Mouse (Mus musculus) heart, postnatal 14 days (tissue): Measurements from ENCODE around the gene Papss1. TPM values are rescaled to one million over a fixed set of nuclear protein-coding genes. Genes with fewer than 3 reads are reported as not detected.
"Not testable (repeated sequence)": the region's sequence is repeated elsewhere in the genome, so short reads cannot be mapped to it uniquely, and the experiment has no call there.

Experiments
- DNase-seq, 2 experiments: peaks; one replicate each; pipeline ENCODE4 v3.0.0; 2021 to 2022
- intact Hi-C: fragments of 180-260 bp; cut with DNase I; formaldehyde crosslinking; loops from one replicate; pipeline ENCODE4 v1.15.1; 2025
- long read RNA-seq, 2 experiments: library from polyadenylated mRNA; stranded (forward); transcript quantifications; one replicate each; pipeline ENCODE4 v2.0.0; 2021
- total RNA-seq, 2 experiments: library from RNA; stranded (reverse); gene quantifications; 2 replicates each; pipeline ENCODE4 v1.2.3; 2021

Gene Papss1
- total RNA-seq = 10 to 100 TPM; 15.4 to 17.5 TPM
- long read RNA-seq, experiment 1, transcript Papss1-201 (12 exons, 2,600 nt) = major isoform, 16 of 23 reads
- long read RNA-seq, experiment 1, partial matches to known transcripts = 3 of 23 reads
- long read RNA-seq, experiment 1, other reads (novel, unspliced or antisense) = 0 of 23 reads
- long read RNA-seq, experiment 2, transcript Papss1-201 (12 exons, 2,600 nt) = major isoform, 18 of 25 reads
- long read RNA-seq, experiment 2, partial matches to known transcripts = 4 of 25 reads
- long read RNA-seq, experiment 2, other reads (novel, unspliced or antisense) = 1 of 25 reads

DNA sequence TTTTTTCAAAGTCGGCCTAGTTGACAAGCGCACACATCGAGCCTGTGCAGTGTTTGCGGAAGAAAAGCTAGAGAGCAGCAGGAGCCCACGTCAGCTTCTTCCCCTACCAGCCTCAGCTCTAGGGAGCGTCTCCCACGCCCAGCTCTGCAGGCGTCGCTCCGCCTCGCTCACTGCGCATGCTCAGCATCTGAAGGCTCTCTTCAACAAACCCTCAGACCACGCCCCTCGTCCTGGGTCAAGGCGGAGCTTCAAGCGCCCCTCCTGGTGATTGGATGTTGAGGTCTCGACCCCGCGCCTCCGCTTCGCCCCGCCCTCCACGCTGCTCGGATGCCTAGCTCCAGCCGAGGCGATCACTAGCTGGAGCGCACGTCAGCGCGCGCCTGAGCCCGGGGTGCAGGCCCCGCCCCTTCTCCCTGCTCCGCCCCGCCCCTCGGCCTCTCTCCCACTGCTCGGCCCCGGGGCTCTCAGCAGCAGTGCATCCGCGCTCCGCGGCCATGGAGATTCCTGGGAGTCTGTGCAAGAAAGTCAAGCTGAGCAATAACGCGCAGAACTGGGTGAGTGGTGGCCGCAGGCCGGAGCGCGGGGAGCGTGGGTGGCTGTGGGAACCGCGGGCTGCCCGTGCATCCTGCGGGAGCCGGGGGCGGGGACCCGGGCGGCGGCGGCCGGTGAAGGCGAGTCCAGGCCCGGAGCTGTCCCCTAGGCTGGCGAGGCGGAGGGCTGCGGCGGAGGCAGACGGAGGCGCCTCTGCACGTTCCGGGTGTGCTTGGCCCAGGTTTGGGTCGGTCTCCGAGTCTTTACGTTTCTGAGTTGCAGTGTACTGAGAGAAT lies at the start of gene Papss1:
Gene Papss1, plus strand, starts transcription at position 339 of the 827 bp plus-strand sequence.
- intact Hi-C loops = loop anchor here (10.0 kb wide), 1 partner anchor 840 kb away; no protein-coding TSS in a partner anchor
- peak; percentile 100 for DNase-seq

DNA sequence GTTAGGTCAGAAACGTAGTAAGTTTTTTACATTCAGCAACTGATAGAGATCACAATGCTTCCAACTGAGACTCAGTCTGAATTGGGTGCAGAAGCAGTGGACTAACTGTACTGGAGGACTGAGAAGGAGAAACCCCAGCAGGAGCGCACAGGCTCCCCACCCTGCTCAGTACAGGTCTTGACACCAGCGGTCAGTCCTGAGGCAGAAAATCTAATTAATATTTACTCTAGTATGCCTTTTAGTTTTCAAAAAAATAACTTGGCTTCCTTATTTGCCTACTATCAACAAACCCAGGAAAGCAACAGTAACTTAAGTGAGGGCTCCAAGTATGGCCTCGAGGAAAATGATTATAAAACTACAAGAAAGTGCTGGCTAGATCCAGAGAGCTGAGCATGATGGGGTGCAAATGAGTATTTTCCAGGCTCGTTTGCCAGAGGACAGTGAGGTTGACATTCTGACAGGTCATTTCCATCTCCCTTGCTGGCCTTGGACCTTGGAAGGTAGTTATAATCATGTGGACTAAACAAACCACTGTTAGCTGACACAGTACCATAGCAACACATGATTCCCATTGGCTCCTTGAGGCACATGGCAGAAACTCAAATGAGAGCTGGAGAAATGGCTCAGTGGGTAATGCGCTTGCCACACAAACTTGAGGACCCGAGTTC lies 48.1 kb upstream of the Papss1 start:
- intact Hi-C loops = no loop called here
- no peak for DNase-seq

DNA sequence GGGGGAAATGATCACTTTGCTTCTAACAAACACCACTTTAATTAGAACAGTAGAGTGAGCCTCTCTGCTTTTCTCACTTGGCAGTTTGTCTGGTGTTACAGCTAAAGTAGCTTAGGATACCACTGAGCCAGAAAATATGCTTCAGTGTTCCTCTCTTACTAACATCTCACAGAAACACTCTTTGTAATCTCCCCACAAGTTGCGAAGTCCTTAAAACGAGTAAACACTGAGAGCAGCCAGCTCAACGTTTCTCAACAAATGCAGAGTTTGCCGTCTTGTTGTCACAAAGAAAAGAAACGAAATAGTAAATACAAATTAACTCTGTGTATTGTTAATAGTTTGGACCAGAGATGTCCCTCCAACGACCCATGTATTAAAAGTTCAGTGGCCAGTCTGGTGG lies 46.8 kb upstream of the Papss1 start:
- intact Hi-C loops = no loop called here
- no peak for DNase-seq

DNA sequence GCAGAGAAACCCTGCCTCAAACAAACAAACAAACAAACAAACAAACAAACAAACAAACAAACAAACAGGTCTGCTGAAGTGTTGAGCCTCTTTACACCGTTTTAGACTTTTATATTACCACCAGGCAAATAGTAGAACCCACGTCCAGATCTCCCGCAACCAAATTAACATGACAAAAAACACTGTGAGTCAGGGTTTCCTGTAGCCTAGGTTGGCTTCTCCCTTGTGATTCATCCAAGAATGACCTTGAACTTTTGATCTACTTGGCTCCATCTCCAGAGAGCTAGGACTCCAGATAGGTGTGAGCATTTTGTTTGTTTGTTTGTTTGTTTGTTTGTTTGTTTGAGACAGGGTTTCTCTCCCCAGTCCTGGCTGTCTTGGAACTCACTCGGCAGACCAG lies 43.4 kb upstream of the Papss1 start:
- intact Hi-C loops = no loop called here
- DNase-seq = no peak

DNA sequence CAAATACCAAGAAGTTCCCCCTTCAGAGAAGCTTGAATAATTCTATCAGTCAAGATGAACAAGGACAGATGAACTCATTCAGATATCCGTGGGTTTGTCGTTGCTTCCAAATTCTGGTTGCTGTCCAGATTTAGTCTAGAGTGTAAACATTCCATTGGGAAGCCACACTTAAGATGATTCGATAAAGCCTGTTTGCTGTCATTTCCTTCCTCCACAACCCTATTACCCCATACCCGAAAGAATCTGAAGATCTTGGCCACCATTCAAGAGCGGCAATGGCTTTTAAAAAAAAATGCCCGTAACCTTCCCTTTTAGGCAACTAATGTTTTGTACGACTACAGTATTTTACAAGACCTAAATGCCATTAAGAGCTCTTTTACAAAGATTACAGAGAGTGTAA lies 42.3 kb upstream of the Papss1 start:
- no peak for DNase-seq
- intact Hi-C loops = no loop called here

DNA sequence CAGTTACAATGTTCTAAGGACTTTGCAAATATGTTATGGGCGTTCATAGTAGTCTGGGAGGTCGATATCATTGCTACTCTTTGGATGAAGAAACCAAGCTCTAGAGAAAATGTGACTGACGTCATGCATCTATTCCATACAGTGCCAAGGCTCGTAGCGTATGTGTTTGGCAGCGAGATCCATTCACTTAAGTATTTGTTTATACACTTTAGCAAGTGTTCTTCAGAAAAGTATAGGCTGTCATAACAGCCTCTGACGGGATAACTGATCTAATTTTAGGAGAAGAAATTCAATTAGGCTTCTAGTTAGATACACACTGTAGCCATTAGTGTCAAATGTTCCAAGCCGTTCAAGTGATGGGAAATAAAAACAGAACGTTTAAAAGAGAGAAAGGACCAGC lies 40.8 kb upstream of the Papss1 start:
- DNase-seq = no peak
- intact Hi-C loops = loop anchor here (1.0 kb wide), 1 partner anchor 202 kb away; no protein-coding TSS in a partner anchor

DNA sequence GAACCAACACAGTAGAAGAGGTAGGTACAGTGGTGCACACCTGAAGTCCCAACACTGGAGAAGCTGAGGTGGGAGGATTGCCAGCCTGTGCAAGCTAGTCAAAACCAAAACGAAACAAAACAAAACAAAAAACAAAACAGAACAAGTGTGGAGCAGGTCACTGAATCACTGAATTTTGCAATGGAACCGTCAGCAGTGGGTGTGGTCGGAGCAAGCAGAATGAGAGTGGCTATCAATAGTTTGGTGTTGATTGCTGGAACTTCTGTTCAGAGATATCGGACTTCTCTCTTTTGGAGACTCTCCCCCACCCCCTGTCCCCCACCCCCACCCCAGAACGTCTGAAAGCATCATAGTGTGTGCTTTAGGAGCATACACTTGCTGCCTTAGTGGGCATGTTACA lies 40.4 kb upstream of the Papss1 start:
- no peak for DNase-seq
- intact Hi-C loops = loop anchor here (1.0 kb wide), 1 partner anchor 203 kb away; no protein-coding TSS in a partner anchor

DNA sequence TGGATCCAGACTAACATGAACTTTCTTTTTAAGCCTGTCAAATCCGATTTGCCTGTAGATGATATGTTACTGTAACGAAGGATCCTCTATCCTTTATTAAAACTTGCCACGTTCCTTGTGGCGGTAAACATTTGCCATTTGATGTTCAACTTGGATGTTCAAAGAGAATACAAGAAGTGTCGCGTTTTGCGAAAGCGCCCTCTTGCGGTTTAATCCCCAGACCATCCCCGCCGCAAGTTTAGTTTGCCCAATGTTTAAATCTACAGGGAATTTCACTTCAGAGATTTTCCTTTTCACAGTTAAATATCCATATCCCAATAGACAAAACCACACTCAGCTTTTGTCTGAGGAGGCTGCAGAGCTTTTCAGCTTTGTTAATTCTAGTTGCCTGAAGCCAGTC lies 39.8 kb upstream of the Papss1 start:
- intact Hi-C loops = loop anchor here (1.0 kb wide), 1 partner anchor 203 kb away; no protein-coding TSS in a partner anchor
- DNase-seq = peak; percentile 55 to 66

DNA sequence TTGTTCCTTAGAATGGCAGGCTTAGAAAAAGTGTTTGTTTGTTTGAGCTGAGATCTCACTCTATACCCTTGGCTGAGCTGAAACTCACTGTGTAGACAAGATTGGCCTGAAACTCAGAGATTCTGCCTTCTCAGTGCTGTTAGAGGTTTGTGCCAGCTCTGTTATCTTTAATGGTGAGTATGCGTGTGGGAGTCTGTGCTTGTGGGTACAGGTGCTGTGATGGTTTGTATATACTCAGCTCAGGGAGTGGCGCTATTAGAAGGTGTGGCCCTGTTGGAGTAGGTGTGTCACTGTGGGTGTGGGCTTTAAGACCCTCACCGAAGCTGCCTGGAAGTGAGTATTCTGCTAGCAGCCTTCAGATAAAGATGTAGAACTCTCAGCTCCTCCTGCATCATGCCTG lies 39.3 kb upstream of the Papss1 start:
- no peak for DNase-seq
- intact Hi-C loops = no loop called here

DNA sequence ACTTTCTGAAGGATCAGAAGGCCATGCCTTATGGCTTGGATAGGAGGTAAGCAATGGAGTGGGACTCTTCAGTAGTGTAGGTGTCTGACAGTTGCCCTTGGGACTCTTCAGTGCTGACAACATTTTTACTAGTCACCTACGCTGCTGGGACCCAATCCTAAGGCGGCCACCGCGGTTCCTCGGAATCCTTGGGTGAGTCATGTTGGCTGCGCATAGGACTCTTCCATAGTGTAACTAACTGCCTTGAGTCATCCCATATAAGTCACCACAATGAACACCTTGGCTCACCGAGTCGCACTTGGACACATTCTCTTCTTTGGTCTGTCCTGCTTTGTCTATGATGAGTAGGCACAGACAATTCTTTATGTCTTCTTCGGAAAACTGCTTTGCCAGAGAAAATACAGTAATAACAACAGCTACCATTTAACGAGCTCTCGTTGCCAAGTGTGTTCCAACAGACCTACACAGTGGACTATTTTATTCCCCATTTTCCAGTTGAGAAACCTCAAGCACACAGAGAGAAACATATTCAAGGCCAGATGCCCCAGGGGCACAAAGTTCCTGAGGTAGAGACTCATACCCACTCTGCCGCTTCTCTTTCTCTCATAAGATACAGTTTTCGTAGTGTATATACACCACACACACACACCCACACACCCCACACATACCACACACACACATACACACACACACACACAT lies 23.2 kb upstream of the Papss1 start:
- intact Hi-C loops = no loop called here
- DNase-seq = no peak

DNA sequence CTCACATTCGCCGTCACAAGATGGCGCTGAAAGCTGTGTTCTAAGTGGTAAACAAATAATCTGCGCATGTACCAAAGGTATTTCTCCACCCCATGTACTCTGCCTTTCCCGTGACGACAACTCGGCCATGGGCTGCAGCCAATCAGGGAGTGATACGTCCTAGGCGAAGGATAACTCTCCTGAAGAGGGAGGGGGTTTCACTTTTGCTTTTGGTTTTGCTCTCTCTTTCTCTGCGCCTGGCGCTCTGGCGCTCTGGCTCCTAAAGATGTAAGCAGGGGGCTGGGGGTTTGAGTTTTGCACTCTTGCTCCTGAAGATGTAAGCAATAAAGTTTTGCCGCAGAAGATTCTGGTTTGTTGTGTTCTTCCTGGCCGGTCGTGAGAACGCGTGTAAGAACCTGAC lies 17.0 kb upstream of the Papss1 start:
- DNase-seq, intact Hi-C loops: not testable (repeated sequence)

DNA sequence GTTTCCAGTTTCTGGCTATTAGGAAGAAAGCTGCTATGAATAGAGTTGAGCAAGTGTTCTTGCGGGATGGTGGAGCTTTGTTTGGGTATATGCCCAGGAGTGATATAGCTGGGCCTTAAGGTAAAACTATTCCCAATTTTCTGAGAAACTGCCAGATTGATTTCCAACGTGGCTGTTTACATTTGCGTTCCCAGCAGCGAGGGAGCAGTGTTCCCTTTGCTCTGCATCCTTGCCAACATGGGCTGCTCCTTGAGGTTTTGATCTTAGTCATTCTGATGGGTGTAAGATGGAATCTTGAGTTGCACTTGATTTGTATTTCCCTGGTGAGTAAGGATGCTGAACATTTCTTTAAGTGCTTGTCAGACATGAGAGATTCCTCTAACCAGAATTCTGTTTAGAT lies 14.5 kb upstream of the Papss1 start:
- intact Hi-C loops = loop anchor here (5.0 kb wide), 1 partner anchor 248 kb away; the partner anchor contains the start of gene Cyp2u1
- DNase-seq = no peak

DNA sequence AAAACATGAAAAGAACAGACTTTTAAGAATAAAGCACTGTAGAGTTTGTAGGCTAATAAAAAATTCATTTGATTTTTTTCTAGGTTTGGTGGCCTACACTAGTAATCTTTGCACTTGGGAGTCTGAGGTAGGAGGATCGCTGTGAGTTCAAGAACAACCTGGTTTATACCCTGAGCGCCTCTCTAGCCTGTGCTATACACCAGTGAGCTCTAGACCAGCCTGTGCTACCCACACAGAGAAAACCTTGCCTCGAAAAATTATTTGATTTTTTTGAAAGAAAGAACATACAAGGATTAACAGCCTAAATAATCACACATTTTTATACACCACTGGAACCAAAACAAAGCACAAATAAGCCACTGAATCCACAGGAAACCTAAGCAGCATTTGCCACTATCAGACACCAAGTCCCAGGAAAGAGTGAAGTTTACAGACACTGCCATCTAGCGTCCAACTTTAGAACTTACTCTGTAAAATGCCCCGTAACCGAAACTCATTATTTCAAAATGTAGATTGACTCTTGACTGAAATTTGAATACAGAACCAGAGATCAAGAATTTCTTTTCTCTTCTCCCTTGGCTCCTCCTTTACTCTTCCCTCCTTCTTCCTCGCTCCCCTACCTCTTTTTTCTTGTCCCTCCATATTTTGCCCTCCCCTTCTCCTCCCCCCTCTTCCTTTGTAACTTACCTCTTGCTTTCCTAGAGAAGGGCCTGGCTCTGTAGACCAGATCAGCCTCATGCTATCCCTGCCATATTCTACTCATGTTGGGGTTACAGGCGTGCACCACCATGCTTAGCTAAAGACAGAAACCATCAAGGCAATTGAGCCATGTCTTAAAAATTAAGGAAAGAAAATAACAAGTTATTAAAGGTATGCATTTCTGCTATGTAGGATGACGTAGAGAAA lies 12.0 kb upstream of the Papss1 start:
- intact Hi-C loops = loop anchor here (1.0 to 5.0 kb wide), 2 partner anchors 232 to 250 kb away; partner anchors contain the start of gene Cyp2u1
- peak in 1 of 2 experiments; percentile 56 for DNase-seq

DNA sequence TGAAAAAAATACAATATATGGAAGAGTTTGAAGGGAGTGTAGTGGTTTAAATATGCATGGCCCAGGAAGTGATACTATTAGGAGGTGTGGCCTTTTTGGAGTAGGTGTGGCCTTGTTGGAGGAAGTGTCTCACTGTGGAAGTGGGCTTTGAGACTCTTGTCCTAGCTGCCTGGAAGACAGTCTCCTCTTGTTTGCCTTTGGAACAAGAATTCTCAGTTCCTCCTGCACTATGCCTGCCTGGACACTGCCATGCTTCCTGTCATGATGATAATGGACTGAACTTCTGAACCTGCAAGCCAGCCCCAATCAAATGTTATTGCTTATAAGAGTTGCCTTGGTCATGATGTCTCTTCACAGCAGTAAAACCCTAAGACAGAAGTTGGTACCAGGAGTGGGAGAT lies 8.8 kb upstream of the Papss1 start:
- no peak for DNase-seq
- intact Hi-C loops = no loop called here

DNA sequence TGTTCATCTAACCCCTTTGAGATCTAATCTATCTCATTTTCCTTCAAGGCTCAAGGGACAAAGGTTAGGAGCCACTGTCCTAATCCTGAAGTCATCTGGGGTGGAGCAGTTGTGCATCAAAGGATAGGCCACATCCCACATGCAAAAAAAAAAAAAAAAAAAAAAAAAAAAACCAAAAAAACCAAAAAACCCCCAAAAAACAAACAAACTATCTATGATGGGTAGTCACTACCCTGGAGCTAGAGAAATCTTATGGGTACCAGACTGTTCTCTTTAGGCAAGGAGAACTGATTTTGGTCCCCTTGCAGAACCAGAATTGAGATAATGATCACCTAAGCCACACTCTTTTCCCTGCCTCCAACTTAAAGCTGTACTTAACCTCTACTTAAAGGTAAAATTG lies 3.0 kb upstream of the Papss1 start:
- intact Hi-C loops = loop anchor here (10.0 kb wide), 1 partner anchor 837 kb away; no protein-coding TSS in a partner anchor
- no peak for DNase-seq

DNA sequence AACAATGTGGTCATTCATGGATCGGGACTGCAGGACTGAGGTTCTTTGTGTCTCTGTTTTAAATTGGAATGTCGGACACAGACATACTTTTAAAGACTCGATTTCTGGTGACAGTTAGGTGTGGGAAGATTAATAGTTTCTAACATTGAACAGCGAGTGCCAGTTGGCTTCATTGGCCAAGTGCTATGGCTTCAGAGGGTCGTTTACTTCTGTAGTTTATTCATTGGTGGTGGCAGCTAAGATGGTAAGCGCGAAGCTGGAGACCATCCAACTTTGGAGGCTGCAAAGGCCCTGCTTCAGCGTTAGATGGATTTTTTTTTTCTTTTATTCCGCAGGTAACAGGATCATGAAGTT lies 666 bp downstream of the Papss1 start:
- DNase-seq = peak in 1 of 2 experiments; percentile 16
- intact Hi-C loops = loop anchor here (10.0 kb wide), 1 partner anchor 840 kb away; no protein-coding TSS in a partner anchor

DNA sequence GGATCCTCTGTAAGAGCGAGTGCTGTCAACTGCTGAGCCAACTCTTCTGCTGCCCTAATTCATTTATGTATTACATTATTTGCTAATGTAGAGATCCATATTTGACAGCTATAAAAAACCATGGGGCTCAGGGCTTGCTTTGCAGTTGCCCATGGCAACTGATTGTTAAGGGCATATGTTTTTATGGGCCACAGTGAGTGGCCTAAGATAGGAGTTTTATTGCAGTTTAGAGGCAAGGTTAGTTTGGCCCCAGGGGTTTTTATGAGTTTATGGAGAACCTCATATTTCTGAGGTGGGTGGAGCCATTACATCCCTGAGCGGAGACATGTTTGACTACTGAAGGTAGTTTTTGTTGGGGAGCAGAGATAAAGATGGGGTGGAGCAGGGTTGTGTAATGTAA lies 1.7 kb downstream of the Papss1 start:
- intact Hi-C loops = loop anchor here (10.0 kb wide), 1 partner anchor 841 kb away; no protein-coding TSS in a partner anchor
- DNase-seq = no peak

DNA sequence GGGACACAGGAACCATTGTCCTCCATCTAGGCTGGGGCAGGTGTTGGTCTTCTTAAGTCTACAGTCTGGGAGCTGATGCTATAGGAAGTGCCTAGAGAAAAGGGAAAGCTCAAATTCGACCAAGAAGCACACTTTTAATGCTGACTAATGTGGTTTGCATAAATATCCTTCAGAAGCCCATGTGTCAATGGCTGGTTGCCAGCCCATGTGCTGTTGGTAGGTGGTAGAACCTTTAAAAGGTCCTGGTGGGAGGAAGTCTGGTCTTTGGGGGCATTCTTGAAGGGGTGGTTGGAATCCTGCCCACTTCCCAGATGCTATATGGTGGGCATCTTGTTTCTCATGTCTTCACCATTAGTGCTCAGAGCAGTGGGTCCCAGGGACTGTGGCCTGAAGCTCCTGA lies 5.9 kb downstream of the Papss1 start:
- DNase-seq = no peak
- intact Hi-C loops = no loop called here

DNA sequence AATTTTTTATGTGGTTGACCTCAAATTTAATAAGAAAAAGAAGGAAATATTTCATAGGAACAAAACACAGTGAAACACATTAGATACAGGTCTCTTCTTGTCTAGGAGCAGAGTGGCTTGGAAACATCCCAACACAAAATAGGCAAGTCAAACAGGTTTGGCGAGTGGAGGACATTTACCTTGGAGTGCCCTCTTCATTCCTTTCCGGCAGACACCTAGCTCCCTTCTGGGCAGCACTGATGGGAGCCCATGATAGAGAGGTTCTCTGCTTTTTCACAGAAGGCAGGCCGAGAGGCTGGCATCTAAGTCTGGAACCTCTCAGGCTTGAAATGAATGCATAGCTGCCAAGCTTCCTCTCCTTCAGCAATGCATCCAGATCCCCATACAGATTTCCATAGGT lies 9.0 kb downstream of the Papss1 start:
- intact Hi-C loops = no loop called here
- DNase-seq = no peak
